Mouse (Mus musculus) CD4-positive naive resting alpha-beta T cell, adult 76 days (primary cell): ENCODE measurements around the gene Ssx9. TPM values are rescaled to one million over a fixed set of nuclear protein-coding genes. Genes with fewer than 3 reads are reported as not detected.

ENCODE experiments used
- total RNA-seq: library from RNA; stranded (reverse); gene quantifications from one replicate; pipeline ENCODE4 v1.2.4, GENCODE M21; 2023

Gene Ssx9
- not detected for total RNA-seq

DNA sequence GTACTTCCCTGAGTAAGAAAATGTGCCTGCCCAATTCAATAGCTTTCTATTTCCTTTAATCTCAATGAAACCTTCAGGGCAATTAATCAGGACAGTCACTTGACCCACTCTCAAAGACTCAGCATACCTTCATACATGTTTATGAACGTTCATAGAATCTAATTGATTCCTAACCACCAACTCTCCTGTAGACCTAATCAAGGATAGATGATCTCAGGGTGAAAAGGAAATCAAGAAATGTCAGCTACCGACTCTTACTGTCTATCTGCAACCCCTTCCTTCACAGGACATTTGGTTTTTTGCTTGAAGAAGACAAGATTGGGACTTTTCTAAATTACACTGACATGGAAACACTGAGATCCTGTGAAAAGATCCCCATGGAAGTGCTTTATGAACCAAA is at the start of gene Ssx9:
Ssx9 (plus strand) TSS at position 301 of the 400 bp plus-strand sequence.

DNA sequence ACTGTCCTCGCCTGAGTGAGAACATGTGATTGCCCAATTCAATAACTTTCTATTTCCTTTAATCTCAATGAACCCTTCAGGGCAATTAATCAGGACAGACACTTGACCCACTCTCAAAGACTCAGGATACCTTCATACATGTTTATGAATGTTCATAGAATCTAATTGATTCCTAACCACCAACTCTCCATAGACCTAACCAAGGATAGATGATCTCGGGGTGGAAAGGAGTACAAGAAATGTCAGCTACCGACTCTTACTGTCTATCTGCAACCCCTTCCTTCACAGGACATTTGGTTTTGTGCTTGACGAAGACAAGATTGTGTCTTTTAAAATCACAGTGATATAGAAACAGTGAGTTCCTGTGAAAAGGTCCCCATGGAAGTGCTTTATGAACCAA is 55.2 kb downstream of the Ssx9 start, which contains the start of gene Ssxb5:
Ssxb5 (plus strand) TSS at position 301 of the 400 bp plus-strand sequence.

Other genes starting within 250 kb of the Ssx9 start
- gene Gm14459, start 223.5 kb upstream of the Ssx9 start, total RNA-seq, result not detected
- not detected for gene Ssxb6, start 200.2 kb upstream of the Ssx9 start, total RNA-seq
- gene Ssxb3, start 156.6 kb upstream of the Ssx9 start, total RNA-seq, result not detected
- gene Ssxb8, start 57.6 kb upstream of the Ssx9 start, total RNA-seq, result not detected
- gene Ssxb5, start 55.3 kb downstream of the Ssx9 start, total RNA-seq, result not detected
- not detected for gene Gm6592, start 95.6 kb downstream of the Ssx9 start, total RNA-seq
- not detected for gene Gm5751, start 125.8 kb downstream of the Ssx9 start, total RNA-seq
- 1.2 TPM for gene B630019K06Rik, start 143.9 kb downstream of the Ssx9 start, total RNA-seq
- not detected for gene Fthl17b, start 214.5 kb downstream of the Ssx9 start, total RNA-seq
- not detected for gene Fthl17c, start 228.1 kb downstream of the Ssx9 start, total RNA-seq
- not detected for gene Fthl17d, start 238.3 kb downstream of the Ssx9 start, total RNA-seq